Mouse (Mus musculus): ENCODE data around the gene Cstf2.

Cstf2 gene

GRCm38 (mm10) chrX:134058987-134059712 lies at the start of gene Cstf2:
Gene Cstf2 (plus strand): TSS chrX:134059187.
- peak; percentile 89 to 94 for DNase-seq (ENCODE audit: low spot score in 2 of 2)

GRCm38 (mm10) chrX:134019005-134019404 lies 40.0 kb upstream of the Cstf2 start:
- peak; percentile 31 to 53 for DNase-seq (ENCODE audit: low spot score in 2 of 2)

GRCm38 (mm10) chrX:134020664-134021063 lies 38.3 kb upstream of the Cstf2 start:
- DNase-seq (ENCODE audit: low spot score in 2 of 2), result no peak

- DNase-seq (ENCODE audit: low spot score in 2 of 2), result no peak
These were observed 10.0 kb upstream of the Cstf2 start for GRCm38 (mm10) chrX:134048994-134049393.

- no peak for DNase-seq (ENCODE audit: low spot score in 2 of 2)
These were observed 2.1 kb upstream of the Cstf2 start for GRCm38 (mm10) chrX:134056897-134057296.

GRCm38 (mm10) chrX:134058040-134058875 lies 729 bp upstream of the Cstf2 start:
- DNase-seq (ENCODE audit: low spot score in 2 of 2), result no peak

- DNase-seq (ENCODE audit: low spot score in 2 of 2), result no peak
These were observed 777 bp downstream of the Cstf2 start for GRCm38 (mm10) chrX:134059764-134060163.

- no peak for DNase-seq (ENCODE audit: low spot score in 2 of 2)
These were observed 26.5 kb downstream of the Cstf2 start for GRCm38 (mm10) chrX:134085453-134085852.

- DNase-seq (ENCODE audit: low spot score in 2 of 2), result no peak
These were observed 43.7 kb downstream of the Cstf2 start for GRCm38 (mm10) chrX:134102641-134103040.

GRCm38 (mm10) chrX:134111767-134112166 lies 52.8 kb downstream of the Cstf2 start:
- DNase-seq (ENCODE audit: low spot score in 2 of 2), result no peak

GRCm38 (mm10) chrX:134116417-134116816 lies 57.4 kb downstream of the Cstf2 start:
- no peak for DNase-seq (ENCODE audit: low spot score in 2 of 2)

GRCm38 (mm10) chrX:134128549-134128948 lies 69.6 kb downstream of the Cstf2 start:
- no peak for DNase-seq (ENCODE audit: low spot score in 2 of 2)

GRCm38 (mm10) chrX:134132295-134132694 lies 73.3 kb downstream of the Cstf2 start:
- no peak for DNase-seq (ENCODE audit: low spot score in 2 of 2)

GRCm38 (mm10) chrX:134133821-134134220 lies 74.8 kb downstream of the Cstf2 start:
- no peak for DNase-seq (ENCODE audit: low spot score in 2 of 2)
